ENCODE assay signal across 13 mouse cellular contexts in genomic region chr2:166141910-166142309, GRCm38 (mm10). TPM values are rescaled to one million over a fixed set of nuclear protein-coding genes. Genes with fewer than 3 reads are reported as not detected.
A peak's percentile ranks its signal among the peaks of the same experiment; 100 is the strongest.
DNase-seq lines count a peak whose midpoint lies in the region; ATAC-seq lines count a peak whose summit lies in the region.
"Had no signal": no experiment of that assay in that cellular context is flagged by ENCODE, and none has a peak within 500 bp of the region (broad histone marks: within the 10 kb centered on the region; RNA-seq: fewer than 3 reads in every experiment).

No protein-coding gene starts in this region.

- H3K36me3 ChIP-seq in forebrain, embryonic 10.5 days (replicated peaks) = peaks cover 54% of the 10 kb centered on the region
- peaks cover 2% of the 10 kb centered on the region; the same call in 1 of the 2 replicates for H3K36me3 ChIP-seq in forebrain, embryonic 11.5 days (ENCODE audit: control insufficient read depth, insufficient read depth, low read length)
- no peaks in the 10 kb centered on the region for H3K36me3 ChIP-seq in hindbrain, embryonic 15.5 days
- H3K36me3 ChIP-seq in hindbrain, embryonic 10.5 days = peaks cover 62% of the 10 kb centered on the region
- peaks cover 7% of the 10 kb centered on the region for H3K36me3 ChIP-seq in neural tube, embryonic 12.5 days
- H3K36me3 ChIP-seq: lung, embryonic 15.5 days had no signal

- H3K4me3 ChIP-seq in forebrain, embryonic 10.5 days = no peak overlapping the region
- no peak overlapping the region for H3K4me3 ChIP-seq in forebrain, embryonic 11.5 days (ENCODE audit: low read depth, low read length)
- no peak overlapping the region for H3K4me3 ChIP-seq in hindbrain, embryonic 15.5 days
- H3K4me3 ChIP-seq in hindbrain, embryonic 10.5 days = no peak overlapping the region
- H3K4me3 ChIP-seq in neural tube, embryonic 12.5 days = no peak overlapping the region
- H3K4me3 ChIP-seq: lung, embryonic 15.5 days had no signal

- peak overlapping the region; percentile 74 for H3K27ac ChIP-seq in forebrain, embryonic 10.5 days
- H3K27ac ChIP-seq in forebrain, embryonic 11.5 days (ENCODE audit: low read depth, low read length) = no peak overlapping the region
- H3K27ac ChIP-seq in hindbrain, embryonic 15.5 days (replicated peaks) = 0 out of 2 replicates have a peak overlapping the region, but pooled peaks have one; percentile 20
- H3K27ac ChIP-seq in hindbrain, embryonic 10.5 days = no peak overlapping the region
- peak overlapping the region; percentile 66; the same call in 1 of the 2 replicates for H3K27ac ChIP-seq in neural tube, embryonic 12.5 days
- H3K27ac ChIP-seq: lung, embryonic 15.5 days had no signal

- no peak for ATAC-seq in forebrain, embryonic 11.5 days (replicated peaks; ENCODE audit: low FRiP score)
- no peak for ATAC-seq in hindbrain, embryonic 15.5 days (ENCODE audit: low FRiP score, low read depth)
- no peak for ATAC-seq in neural tube, embryonic 12.5 days (ENCODE audit: low FRiP score, low read depth)

- no peaks in the 10 kb centered on the region for H3K9me3 ChIP-seq in forebrain, embryonic 10.5 days
- no peaks in the 10 kb centered on the region for H3K9me3 ChIP-seq in forebrain, embryonic 11.5 days (ENCODE audit: control insufficient read depth, low read length)
- H3K9me3 ChIP-seq in hindbrain, embryonic 15.5 days = no peaks in the 10 kb centered on the region
- no peaks in the 10 kb centered on the region for H3K9me3 ChIP-seq in hindbrain, embryonic 10.5 days
- H3K9me3 ChIP-seq in neural tube, embryonic 12.5 days = no peaks in the 10 kb centered on the region
- H3K9me3 ChIP-seq: lung, embryonic 15.5 days had no signal

- WGBS in forebrain, embryonic 10.5 days = 63% methylated on average over 1 of the region's 1 CpGs
- WGBS in forebrain, embryonic 11.5 days = 60% methylated on average over 1 of the region's 1 CpGs
- WGBS in hindbrain, embryonic 15.5 days = 73% methylated on average over 1 of the region's 1 CpGs
- WGBS in hindbrain, embryonic 10.5 days = 51% methylated on average over 1 of the region's 1 CpGs
- WGBS in neural tube, embryonic 12.5 days = 76% methylated on average over 1 of the region's 1 CpGs

- H3K4me2 ChIP-seq in forebrain, embryonic 11.5 days (ENCODE audit: low read depth, low read length, severe bottlenecking) = no peak overlapping the region
- H3K4me2 ChIP-seq in hindbrain, embryonic 15.5 days = no peak overlapping the region
- H3K4me2 ChIP-seq in neural tube, embryonic 12.5 days (replicated peaks) = no peak overlapping the region
- H3K4me2 ChIP-seq: lung, embryonic 15.5 days; midbrain, embryonic 11.5 days had no signal

- no peaks in the 10 kb centered on the region for H3K27me3 ChIP-seq in forebrain, embryonic 10.5 days (ENCODE audit: poor library complexity, severe bottlenecking)
- no peaks in the 10 kb centered on the region for H3K27me3 ChIP-seq in forebrain, embryonic 11.5 days (ENCODE audit: control insufficient read depth, insufficient read depth, low read length)
- no peaks in the 10 kb centered on the region for H3K27me3 ChIP-seq in hindbrain, embryonic 15.5 days
- H3K27me3 ChIP-seq in hindbrain, embryonic 10.5 days (ENCODE audit: insufficient read depth, poor library complexity, severe bottlenecking) = peaks cover 6% of the 10 kb centered on the region; the same call in 1 of the 2 replicates
- peaks cover 6% of the 10 kb centered on the region for H3K27me3 ChIP-seq in neural tube, embryonic 12.5 days (replicated peaks)

- no peak overlapping the region for H3K9ac ChIP-seq in forebrain, embryonic 11.5 days (ENCODE audit: low read length)
- H3K9ac ChIP-seq in hindbrain, embryonic 15.5 days = no peak overlapping the region
- H3K9ac ChIP-seq in neural tube, embryonic 12.5 days = no peak overlapping the region
- H3K9ac ChIP-seq: lung, embryonic 15.5 days had no signal

- DNase-seq in forebrain, embryonic 10.5 days (ENCODE audit: extremely low spot score, low spot score) = no peak
- DNase-seq in forebrain, embryonic 11.5 days (ENCODE audit: low spot score) = no peak
- no peak for DNase-seq in hindbrain, embryonic 10.5 days (ENCODE audit: low spot score)
- DNase-seq in neural tube, embryonic 10.5 days (ENCODE audit: extremely low spot score, low spot score) = no peak
- DNase-seq in adrenal gland, adult 18-20 months (ENCODE audit: low spot score in 2 of 2) = no peak
- no peak for DNase-seq in thymus, postnatal 36 days
- DNase-seq: cerebellum, postnatal 25 days; gastrocnemius, postnatal 25 days had no signal

- peaks cover 71% of the 10 kb centered on the region for H3K4me1 ChIP-seq in forebrain, embryonic 10.5 days
- peaks cover 4% of the 10 kb centered on the region; the same call in 1 of the 2 replicates for H3K4me1 ChIP-seq in forebrain, embryonic 11.5 days (replicated peaks; ENCODE audit: control insufficient read depth, insufficient read depth, low read length)
- peaks cover 28% of the 10 kb centered on the region for H3K4me1 ChIP-seq in hindbrain, embryonic 15.5 days (replicated peaks)
- H3K4me1 ChIP-seq in hindbrain, embryonic 10.5 days (replicated peaks) = peaks cover 75% of the 10 kb centered on the region
- H3K4me1 ChIP-seq in neural tube, embryonic 12.5 days = peaks cover 51% of the 10 kb centered on the region

RNA-seq across cellular contexts. Expression of gene Sulf2, which starts 13.6 kb away (rescaled TPM):
- 71.1 and 73.6 TPM in 2 replicates for polyA plus RNA-seq in forebrain, embryonic 10.5 days (2016; fragmentation: Nextera tagmentation; extraction: Ambion mirVana)
- polyA plus RNA-seq in forebrain, embryonic 11.5 days (2014; fragmentation: Nextera tagmentation; extraction: Ambion mirVana) = 97.9 and 102 TPM in 2 replicates
- polyA plus RNA-seq in hindbrain, embryonic 15.5 days (2015; fragmentation: Nextera tagmentation; extraction: Ambion mirVana) = 106 and 113 TPM in 2 replicates
- polyA plus RNA-seq in hindbrain, embryonic 10.5 days (2016; fragmentation: Nextera tagmentation; extraction: Ambion mirVana) = 83.8 and 87.8 TPM in 2 replicates
- 144 and 152 TPM in 2 replicates for polyA plus RNA-seq in neural tube, embryonic 12.5 days (2016; fragmentation: Nextera tagmentation; extraction: Ambion mirVana)
- 100 to 1,000 TPM in 1 of 2 experiments, 10 to 100 TPM in 1; 50.8 to 108 TPM for total RNA-seq in adrenal gland, adult 18-20 months (2021)
- total RNA-seq: MEL had no signal

Comparison
In these comparisons a context has a peak if more than half of its experiments do, and no peak if none do; other contexts are left out.
1. H3K27ac ChIP-seq: peak in forebrain, embryonic 10.5 days (single experiment), hindbrain, embryonic 15.5 days (single experiment) and neural tube, embryonic 12.5 days (single experiment); none in forebrain, embryonic 11.5 days (single experiment) and hindbrain, embryonic 10.5 days (single experiment).